Mouse (Mus musculus) effector memory CD4-positive, alpha-beta T cell, adult 5 months (primary cell): ENCODE results near the gene Vmn2r13. TPM values are rescaled to one million over a fixed set of nuclear protein-coding genes. Genes with fewer than 3 reads are reported as not detected.

Experiments
- polyA plus RNA-seq: library from polyadenylated mRNA; unstranded; fragments of 100-300 nt; shearing (Covaris generic); gene quantifications from one replicate; pipeline ENCODE4 v1.2.1, GENCODE M21; 2017

Vmn2r13 gene
- polyA plus RNA-seq: not detected

DNA sequence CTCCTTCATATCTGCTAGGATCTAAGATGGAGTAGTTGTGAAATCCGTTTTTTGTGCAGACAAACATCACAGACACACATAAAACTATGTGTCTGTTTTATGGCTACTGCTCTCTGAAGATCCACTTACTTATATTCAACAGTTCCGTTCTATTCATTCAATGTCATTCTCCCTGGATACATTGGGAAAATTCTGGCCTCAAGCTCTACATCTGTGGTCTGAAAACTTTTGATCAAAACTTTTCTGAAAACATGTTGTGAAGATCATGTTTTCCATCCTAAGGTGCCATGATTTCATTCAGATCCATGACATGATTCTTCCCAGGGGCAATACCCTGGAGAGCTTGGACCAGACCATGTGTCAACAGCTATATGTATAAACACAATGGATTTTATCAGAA is at the start of gene Vmn2r13:
Gene Vmn2r13, minus strand, starts transcription at position 101 of the 400 bp plus-strand sequence.

DNA sequence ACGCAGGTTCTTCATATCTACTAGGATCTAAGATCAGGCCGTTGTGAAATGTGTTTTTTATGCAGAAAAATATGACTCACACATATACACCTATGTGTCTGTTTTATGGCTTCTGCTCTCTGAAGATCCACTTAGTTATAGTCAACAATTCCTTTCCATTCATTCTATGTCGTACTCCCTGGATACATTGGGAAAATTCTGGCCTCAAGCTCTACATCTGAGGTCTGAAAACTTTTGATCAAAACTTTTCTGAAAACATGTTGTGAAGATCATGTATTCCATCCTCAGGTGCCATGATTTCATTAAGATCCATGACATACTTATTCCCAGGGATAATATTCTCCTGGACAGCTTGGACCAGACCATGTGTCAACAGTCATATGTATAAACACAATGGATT is 32.6 kb upstream of the Vmn2r13 start, which contains the start of gene Vmn2r14:
Gene Vmn2r14, minus strand, starts transcription at position 101 of the 400 bp plus-strand sequence.

Other genes starting within 250 kb of the Vmn2r13 start
- not detected for gene Vmn2r10, start 185.7 kb downstream of the Vmn2r13 start, polyA plus RNA-seq
- gene Vmn2r11, start 132.6 kb downstream of the Vmn2r13 start, polyA plus RNA-seq: 0.07 TPM
- gene Vmn2r12, start 94.2 kb downstream of the Vmn2r13 start, polyA plus RNA-seq: not detected
- 0.09 TPM for gene Vmn2r14, start 32.5 kb upstream of the Vmn2r13 start, polyA plus RNA-seq
- gene Vmn2r15, start 105.4 kb upstream of the Vmn2r13 start, polyA plus RNA-seq: not detected
- gene Vmn2r16, start 138.0 kb upstream of the Vmn2r13 start, polyA plus RNA-seq: not detected
- gene Vmn2r17, start 227.5 kb upstream of the Vmn2r13 start, polyA plus RNA-seq: not detected